Mouse (Mus musculus) urinary bladder, postnatal 4 days (tissue): ENCODE results near the gene Pbxip1.

Source experiments
- DNase-seq, 2 experiments: peaks; one replicate each; pipeline ENCODE4 v3.0.0; 2021 to 2022; ENCODE audit warnings: low spot score in 2 of 2

The Pbxip1 gene

DNA sequence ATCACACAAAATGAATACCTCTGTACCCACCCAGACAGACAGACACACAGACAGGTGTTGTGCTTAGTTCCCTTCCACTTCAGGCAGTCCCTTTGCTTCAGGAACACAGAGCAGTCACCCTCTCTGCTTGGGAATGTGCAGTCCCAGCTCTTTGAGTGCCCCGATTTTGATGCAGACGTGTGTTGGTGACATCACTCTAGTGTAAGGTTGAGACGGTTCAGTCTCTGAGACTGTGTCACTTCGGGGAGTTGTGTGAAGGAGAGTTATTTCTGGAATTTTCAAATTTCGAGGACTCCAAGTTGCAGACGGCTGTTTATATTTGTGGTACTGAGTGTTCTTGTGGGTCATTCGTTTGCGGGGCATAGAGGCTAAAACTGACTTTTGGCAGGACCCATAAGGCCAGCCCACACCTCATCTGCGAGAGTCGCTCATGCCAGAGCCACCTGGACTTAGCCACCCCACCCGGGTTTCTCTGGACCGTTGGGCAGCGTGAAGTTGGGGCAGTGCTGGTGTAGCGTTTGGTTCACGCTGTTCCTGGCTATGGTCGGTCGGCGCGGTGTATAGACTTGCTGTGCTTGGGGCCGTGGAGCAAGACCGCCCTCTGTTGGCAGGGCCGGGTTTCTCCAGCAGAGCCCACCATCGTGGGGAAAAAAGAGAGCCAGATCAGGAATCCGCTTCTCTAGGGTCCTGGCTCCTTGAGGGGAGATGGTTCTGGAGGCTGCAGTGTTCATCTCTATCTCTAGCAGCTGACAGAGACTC lies 48.4 kb downstream of the Pbxip1 start:
- peak; percentile 67 to 82 for DNase-seq

DNA sequence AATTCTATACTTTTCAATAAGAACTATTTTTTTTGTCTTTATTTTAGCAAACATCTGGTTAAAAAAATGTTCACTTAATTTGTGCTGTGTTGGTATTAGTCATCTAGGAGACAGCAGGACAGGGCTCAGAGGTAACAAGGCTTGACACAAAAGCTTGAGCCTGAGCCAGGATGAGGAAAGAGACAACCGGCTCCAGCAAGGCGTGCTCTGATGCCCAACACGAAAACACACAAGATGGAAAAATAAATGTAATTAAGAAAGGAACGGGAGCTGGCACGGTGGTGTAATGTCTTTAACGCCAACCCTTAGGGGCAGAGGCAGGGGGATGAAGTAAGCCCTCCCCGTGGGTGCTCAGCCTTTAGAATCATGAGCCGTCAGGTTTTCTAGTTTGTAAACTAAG lies 49.6 kb downstream of the Pbxip1 start:
- DNase-seq, result no peak

DNA sequence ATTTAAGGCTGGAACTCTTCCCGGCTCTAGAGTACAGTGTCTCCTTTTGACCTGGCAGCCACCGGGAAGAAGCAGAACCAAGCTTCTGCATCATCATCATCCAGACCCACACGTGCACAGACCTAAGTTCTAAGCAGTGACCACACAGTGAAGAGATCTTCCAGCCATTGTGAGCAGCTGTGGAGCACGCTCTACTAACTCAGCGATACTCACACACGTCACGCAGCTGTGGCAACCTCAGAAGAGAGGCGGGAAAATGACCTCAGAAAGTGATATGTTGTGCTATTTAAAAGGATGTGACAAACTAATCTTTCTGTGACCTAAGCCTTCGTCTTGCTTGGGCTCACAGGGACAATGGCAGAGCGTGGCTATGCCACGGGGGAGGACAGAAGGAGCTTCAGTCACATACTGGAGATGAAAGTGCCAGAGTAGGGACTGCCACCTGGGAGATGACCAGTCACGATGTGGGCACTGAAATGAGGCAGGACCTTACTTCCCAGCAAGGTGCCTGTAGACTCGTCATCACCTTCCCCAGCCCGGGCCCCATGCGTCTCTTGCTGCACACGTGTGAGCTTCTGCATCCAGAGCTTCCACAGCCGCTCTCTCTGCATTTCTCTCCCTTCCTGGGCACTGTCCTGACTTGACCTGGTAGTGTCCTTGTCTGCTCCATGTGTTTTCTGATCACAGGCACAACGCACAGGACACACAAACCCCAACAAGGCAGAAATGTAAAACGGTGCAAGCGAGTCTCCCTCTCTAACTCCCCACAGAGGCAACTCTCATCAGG lies 50.6 kb downstream of the Pbxip1 start:
- DNase-seq, result no peak

DNA sequence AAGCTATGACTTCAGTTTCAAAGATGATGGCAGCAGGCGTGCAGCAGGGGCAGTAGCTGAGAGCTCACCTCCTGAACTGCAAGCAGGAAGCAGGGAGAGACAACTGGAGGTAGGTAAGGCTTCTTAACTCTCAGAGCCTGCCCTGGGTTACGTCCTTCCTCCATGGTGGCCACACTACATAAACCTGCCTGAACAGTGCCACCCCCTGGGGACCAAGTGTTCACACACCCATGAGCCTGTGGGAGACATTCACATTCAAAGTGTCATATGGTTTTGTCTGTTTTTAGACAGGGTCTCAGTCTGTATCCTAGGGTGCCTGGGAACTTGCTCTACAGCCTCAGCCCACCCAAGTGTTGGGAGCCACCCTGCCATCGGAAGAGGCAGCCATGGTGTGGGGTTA lies 54.3 kb downstream of the Pbxip1 start:
- no peak for DNase-seq

DNA sequence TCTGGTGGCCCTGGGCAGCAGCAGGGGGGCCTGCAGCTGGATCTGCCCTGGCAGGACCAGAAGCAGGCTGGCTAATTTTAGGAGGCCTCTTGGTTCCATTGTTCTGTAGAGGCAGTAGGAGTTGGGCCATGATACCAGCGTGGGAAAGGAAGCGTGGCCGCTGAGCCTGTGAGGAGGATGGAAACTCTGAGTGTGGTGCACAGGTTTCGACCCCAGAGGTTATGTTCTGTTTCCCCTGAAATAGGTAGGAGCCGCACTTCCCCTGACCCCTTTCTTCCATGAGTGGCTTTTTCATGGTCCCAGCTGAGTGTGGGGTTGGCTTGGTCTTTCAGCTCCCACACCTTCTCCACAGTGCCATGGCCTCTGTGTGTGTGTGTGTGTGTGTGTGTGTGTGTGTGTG lies 55.1 kb downstream of the Pbxip1 start:
- DNase-seq, result no peak

DNA sequence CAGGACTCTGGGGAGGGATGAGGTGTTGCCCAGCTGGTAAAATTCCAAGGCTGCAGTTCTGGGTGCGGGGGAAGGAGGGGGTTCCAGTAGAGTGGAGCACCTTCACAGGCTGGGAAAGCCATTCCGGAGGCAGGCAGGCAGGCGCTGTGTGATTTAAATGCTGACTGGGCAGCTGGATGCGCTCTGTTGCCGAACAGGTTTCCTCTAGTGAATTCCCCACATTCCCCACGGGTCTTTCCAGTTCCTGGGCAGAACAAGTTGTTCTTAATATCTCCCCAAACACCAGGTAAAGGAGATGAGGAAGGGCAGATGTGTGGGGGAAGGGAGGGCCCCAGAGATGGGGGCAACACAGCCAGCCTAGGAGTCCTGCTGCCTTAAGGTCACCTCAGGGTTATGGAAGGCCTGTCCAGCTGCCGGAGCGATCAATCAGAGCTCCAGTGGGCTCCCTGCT lies 56.2 kb downstream of the Pbxip1 start:
- DNase-seq, result no peak

DNA sequence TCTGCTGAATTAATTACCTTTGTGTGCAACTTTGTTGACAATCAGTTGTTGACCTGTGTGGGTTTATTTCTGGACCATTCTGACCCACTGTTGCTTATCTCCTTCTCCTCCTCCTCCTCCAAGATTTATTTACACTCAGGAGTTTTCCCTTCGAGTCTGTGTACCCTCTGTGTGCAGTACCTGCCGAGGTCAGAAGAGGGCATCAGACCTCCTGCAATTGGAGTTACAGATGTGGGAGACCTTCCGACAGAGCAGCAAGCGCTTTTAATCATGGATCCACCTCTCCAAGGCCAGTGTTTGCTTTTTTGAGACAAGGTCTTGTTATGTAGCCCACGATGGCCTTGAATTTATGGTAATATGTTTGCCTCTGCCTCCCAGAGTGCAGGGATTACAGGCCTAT lies 58.1 kb downstream of the Pbxip1 start:
- no peak for DNase-seq

DNA sequence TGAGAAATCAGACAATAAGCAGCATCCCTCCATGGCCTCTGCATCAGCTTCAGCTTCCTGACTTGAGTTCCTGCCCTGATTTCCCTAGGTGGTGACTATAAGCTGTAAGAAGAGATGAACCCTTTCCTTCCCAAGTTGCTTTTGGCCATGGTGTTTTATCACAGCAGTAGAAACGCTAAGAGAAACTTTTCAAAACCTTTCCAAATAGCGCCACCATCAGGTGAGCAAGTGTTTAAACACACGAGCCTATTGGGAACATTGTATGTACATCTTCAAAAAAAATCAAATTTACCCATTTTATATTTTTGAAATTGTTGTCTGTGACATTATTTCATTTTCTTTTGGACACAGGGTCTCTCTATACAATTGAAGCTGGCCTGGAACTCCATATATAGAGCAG lies 59.9 kb downstream of the Pbxip1 start:
- no peak for DNase-seq

DNA sequence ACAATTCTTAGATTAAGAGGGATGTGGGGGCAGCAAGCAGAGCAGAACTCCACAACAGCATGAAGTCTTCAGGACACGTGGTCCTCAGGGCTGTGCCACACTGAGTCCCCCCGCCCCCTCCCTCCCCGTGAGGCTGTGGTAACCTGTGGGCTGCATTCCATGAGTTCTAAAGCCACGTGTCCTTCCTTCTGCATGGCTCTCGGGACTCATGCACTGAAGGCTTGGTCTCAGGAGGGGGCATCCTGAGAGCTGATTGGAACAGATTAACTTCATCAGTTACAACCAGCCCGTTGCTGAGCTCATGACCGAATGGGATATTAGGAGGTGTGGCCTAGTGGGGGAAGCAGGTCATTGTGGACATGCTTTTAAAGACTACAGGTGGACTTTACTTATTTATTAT lies 63.2 kb downstream of the Pbxip1 start:
- no peak for DNase-seq
